Mouse (Mus musculus): ENCODE results near the gene Tnnt1.

- TF ChIP-seq CTCF (IDR thresholded peaks at IDR 0.05), result no peak
- 0 out of 2 replicates have a peak, but pooled peaks have one; percentile 42 for TF ChIP-seq EP300 (IDR thresholded peaks at IDR 0.05)
These were observed 55.4 kb downstream of the Tnnt1 start, which contains the start of gene Eps8l1 for GRCm38 (mm10) chr7:4460576-4461434.
